Mouse (Mus musculus) thymus, adult 2 months (tissue): ENCODE results near the gene Rap1gap2.

ENCODE experiments used
- CTCF ChIP-seq: fragments of 200-500 bp; IDR thresholded peaks from 2 replicates; pipeline ENCODE4 v1.5.1; 2012; ENCODE audit warnings: mild to moderate bottlenecking, control low read depth, low read length, moderate library complexity, borderline replicate concordance; ENCODE audit not compliant: control insufficient read depth, poor library complexity, insufficient read depth; ENCODE audit errors: extremely low read depth
- POLR2A ChIP-seq: fragments of 200-500 bp; IDR thresholded peaks from 2 replicates; pipeline ENCODE4 v1.6.1; 2012; ENCODE audit warnings: mild to moderate bottlenecking, low read length, control low read depth, moderate library complexity; ENCODE audit not compliant: control insufficient read depth, poor library complexity, insufficient read depth; ENCODE audit errors: extremely low read depth

DNA sequence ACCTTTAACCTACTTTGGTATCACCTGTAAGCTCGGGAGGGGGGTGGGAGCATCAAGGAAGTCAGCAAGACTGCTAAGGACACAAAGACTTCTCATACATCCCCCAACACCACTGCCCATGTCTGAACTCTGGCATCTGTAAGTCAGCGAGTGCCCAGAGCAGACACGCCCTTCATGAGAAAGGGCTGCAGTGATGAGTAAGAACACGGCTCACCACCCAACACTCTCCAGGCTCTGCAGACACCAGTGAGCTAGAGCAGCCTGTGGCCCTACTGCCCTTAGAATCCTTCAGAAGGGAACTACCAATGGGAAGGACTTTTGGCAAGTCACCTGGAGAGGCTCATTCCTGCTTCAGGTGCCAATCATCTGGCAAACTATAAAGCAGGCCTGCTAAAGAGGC, 168.3 kb downstream of the Rap1gap2 start:
- TF ChIP-seq POLR2A (no peak), CTCF (no peak)
